Mouse (Mus musculus) neural tube, embryonic 14.5 days (tissue): ENCODE measurements around the gene 9930111J21Rik2. TPM values are rescaled to one million over a fixed set of nuclear protein-coding genes. Genes with fewer than 3 reads are reported as not detected.
"Not testable (repeated sequence)": the region's sequence is repeated elsewhere in the genome, so short reads cannot be mapped to it uniquely, and the experiment has no call there.

ENCODE experiments used
- ATAC-seq: fragments of 200-750 bp; cut with Nextera tagmentation; 2 replicates; pipeline ENCODE4 v1.8.0; 2017; ENCODE audit warnings: low read depth, mild to moderate bottlenecking, moderate TSS enrichment, moderate library complexity
- H3K27ac ChIP-seq: fragments of 300-500 bp; sonication (generic); 2 replicates; pipeline ENCODE4 v1.5.1; 2014; ENCODE audit warnings: low read depth, mild to moderate bottlenecking, control low read depth, low read length, moderate library complexity, mixed read lengths
- H3K27me3 ChIP-seq: fragments of 300-500 bp; sonication (generic); 2 replicates; pipeline ENCODE4 v1.6.1; 2014; ENCODE audit warnings: low read length; ENCODE audit not compliant: control insufficient read depth, insufficient read depth
- H3K36me3 ChIP-seq: fragments of 300-500 bp; sonication (generic); 2 replicates; pipeline ENCODE4 v1.6.1; 2014; ENCODE audit warnings: low read length, mixed read lengths; ENCODE audit not compliant: control insufficient read depth, insufficient read depth
- H3K4me1 ChIP-seq: fragments of 300-500 bp; sonication (generic); 2 replicates; pipeline ENCODE4 v1.6.1; 2014; ENCODE audit warnings: low read length; ENCODE audit not compliant: control insufficient read depth, insufficient read depth
- H3K4me2 ChIP-seq: fragments of 300-500 bp; sonication (generic); 2 replicates; pipeline ENCODE4 v1.6.1; 2014; ENCODE audit warnings: mild to moderate bottlenecking, low read depth, low read length, control low read depth
- H3K4me3 ChIP-seq: fragments of 300-500 bp; sonication (generic); 2 replicates; pipeline ENCODE4 v1.5.1; 2014; ENCODE audit warnings: low read depth, low read length, control low read depth, mixed read lengths
- H3K9ac ChIP-seq: fragments of 300-500 bp; sonication (generic); replicated peaks from 2 replicates; pipeline ENCODE4 v1.6.1; 2014; ENCODE audit warnings: low read depth, mild to moderate bottlenecking, control low read depth, low read length, mixed read lengths
- H3K9me3 ChIP-seq: fragments of 300-500 bp; sonication (generic); 2 replicates; pipeline ENCODE4 v1.6.1; 2016; ENCODE audit warnings: low read length; ENCODE audit not compliant: control insufficient read depth
- WGBS: fragments of 180-500 bp; shearing (Covaris S2); extraction: QIAGEN DNeasy Blood & Tissue Kit; methylation state at CpG from one replicate; pipeline ENCODE4 v1.1.7; 2014; 5-methylcytosine and 5-hydroxymethylcytosine counted together
- polyA plus RNA-seq: library from polyadenylated mRNA; unstranded; fragments of >200 nt; fragmentation: Nextera tagmentation; extraction: Ambion mirVana; gene quantifications from 2 replicates; pipeline ENCODE4 v1.2.1, GENCODE M21; 2014

9930111J21Rik2 gene
- polyA plus RNA-seq, 1 experiment from 2014 or later, result 0.27 TPM

DNA sequence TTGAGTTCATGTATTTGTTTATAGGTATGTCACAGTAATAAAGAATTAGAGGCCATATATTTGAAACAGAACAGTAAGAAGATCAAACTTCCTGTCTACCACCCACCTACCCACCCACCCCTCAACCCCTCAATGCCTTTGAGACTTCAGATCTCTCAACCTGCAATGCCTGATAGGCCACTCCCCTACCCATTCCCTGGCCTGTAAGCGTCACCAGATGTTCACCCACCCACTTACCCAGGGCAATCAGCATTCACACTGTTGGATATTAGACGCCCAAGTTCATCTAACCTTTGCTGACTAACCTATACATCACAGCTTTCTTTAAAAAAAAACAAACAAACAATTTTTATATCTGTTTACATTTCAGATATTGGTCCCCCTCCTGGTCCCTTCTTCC, 61.1 kb downstream of the 9930111J21Rik2 start:
- not testable (repeated sequence) for H3K4me2 ChIP-seq, H3K9ac ChIP-seq, H3K4me3 ChIP-seq, H3K9me3 ChIP-seq, ATAC-seq, H3K4me1 ChIP-seq, H3K27ac ChIP-seq, H3K27me3 ChIP-seq, H3K36me3 ChIP-seq
- 73% methylated on average over 2 of the region's 2 CpGs for WGBS

DNA sequence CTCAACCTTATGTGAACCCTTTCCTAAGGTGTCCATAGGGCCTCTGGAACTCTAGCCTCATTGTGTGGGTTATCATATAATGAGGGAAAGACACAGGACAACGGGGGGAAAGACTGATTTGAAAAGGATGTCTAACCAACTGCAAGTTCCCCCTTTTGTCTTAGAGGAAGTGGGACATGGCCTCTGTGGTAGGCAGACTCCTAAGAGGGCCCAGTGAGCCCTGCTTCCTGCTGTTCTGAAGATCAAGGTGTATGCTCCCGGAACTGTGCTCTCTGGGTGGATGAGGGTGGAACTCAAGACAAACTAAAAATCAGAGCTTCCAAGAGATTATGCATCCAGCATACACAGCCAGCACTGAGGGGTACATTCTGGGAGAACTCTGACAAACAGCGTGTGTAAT, 62.8 kb downstream of the 9930111J21Rik2 start:
- WGBS, result 77% methylated on average over 2 of the region's 3 CpGs
- not testable (repeated sequence) for H3K9me3 ChIP-seq, H3K4me2 ChIP-seq, H3K27ac ChIP-seq, H3K4me1 ChIP-seq, H3K9ac ChIP-seq, ATAC-seq, H3K27me3 ChIP-seq, H3K4me3 ChIP-seq, H3K36me3 ChIP-seq

GRCm38 (mm10) chr11:48982848-48983247, 68.2 kb downstream of the 9930111J21Rik2 start:
- H3K27ac ChIP-seq, H3K27me3 ChIP-seq, H3K4me1 ChIP-seq, H3K4me2 ChIP-seq, H3K9me3 ChIP-seq, ATAC-seq, H3K9ac ChIP-seq, H3K4me3 ChIP-seq, H3K36me3 ChIP-seq: not testable (repeated sequence)
- no CpG with 5 or more reads among the region's 3 CpGs for WGBS

DNA sequence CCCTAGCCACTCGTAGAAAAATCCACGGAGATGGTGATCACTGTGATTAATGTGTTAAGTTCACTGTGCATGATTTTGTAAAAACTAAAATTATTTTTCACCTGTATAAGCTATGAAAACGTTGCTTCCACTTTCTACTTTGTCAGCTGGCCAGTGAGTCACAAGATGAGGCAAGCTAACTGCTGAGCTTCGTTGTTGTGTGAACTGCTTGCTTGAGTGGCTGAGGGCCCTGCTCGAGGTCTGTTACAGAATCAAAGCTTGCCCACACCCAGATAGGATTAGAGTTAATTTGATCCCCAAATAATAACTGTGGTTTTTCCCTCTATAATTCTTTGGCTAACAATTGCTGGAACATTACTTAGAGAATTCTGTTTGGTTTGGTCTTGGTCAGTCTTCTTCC, 71.0 kb downstream of the 9930111J21Rik2 start:
- not testable (repeated sequence) for H3K4me3 ChIP-seq, H3K27ac ChIP-seq, H3K4me2 ChIP-seq, H3K4me1 ChIP-seq, H3K27me3 ChIP-seq, ATAC-seq, H3K9ac ChIP-seq, H3K9me3 ChIP-seq, H3K36me3 ChIP-seq
- WGBS, result no CpG with 5 or more reads among the region's 5 CpGs

DNA sequence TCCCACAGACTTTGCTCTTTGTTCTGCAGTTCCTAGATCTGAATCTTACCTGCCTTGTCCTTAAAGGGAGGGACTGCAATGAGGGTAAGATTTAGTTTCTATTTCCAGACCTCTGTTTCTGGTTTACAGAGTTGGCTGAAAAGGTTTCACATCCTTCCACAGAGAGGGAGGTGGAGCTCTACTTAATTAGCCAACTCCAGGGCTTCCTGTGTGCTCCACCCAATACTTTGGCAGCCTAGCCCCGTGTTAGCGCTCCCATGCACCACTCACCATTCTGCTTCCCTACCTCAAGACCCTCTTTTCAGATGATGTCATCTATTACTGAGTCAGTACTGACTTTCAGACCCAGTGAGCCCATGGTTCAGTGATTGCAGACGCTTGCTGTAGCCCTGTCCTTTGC, 71.8 kb downstream of the 9930111J21Rik2 start, which contains the start of gene 9930111J21Rik1:
TSS of gene 9930111J21Rik1 (minus strand) at position 148 of the 400 bp plus-strand sequence.
- not testable (repeated sequence) for H3K27me3 ChIP-seq, H3K36me3 ChIP-seq, H3K27ac ChIP-seq, H3K9me3 ChIP-seq, H3K4me2 ChIP-seq, H3K4me3 ChIP-seq, ATAC-seq, H3K4me1 ChIP-seq, H3K9ac ChIP-seq
- WGBS, result no CpG with 5 or more reads among the region's 3 CpGs

GRCm38 (mm10) chr11:48978240-48978939, 72.7 kb downstream of the 9930111J21Rik2 start, which contains the start of gene Olfr56:
TSS of gene Olfr56 (plus strand) at chr11:48978889.
- WGBS, result no CpG with 5 or more reads among the region's 1 CpGs
- not testable (repeated sequence) for H3K36me3 ChIP-seq, H3K27ac ChIP-seq, ATAC-seq, H3K4me2 ChIP-seq, H3K4me1 ChIP-seq, H3K27me3 ChIP-seq, H3K9me3 ChIP-seq, H3K9ac ChIP-seq, H3K4me3 ChIP-seq

- no CpG with 5 or more reads among the region's 1 CpGs for WGBS
- H3K36me3 ChIP-seq, H3K27me3 ChIP-seq, H3K9me3 ChIP-seq, H3K4me2 ChIP-seq, H3K9ac ChIP-seq, ATAC-seq, H3K27ac ChIP-seq, H3K4me3 ChIP-seq, H3K4me1 ChIP-seq: not testable (repeated sequence)
These were observed 76.4 kb downstream of the 9930111J21Rik2 start for GRCm38 (mm10) chr11:48974686-48975085.

Other genes with a start within 250 kb of the 9930111J21Rik2 start
- 5.1 and 5.6 TPM in 2 replicates for gene Trim41, start 233.9 kb downstream of the 9930111J21Rik2 start, polyA plus RNA-seq
- gene Trim7, start 225.1 kb downstream of the 9930111J21Rik2 start, polyA plus RNA-seq, result 1.5 and 2.0 TPM in 2 replicates
- 3.0 TPM in 2 replicates for gene Gm12184, start 224.6 kb downstream of the 9930111J21Rik2 start, polyA plus RNA-seq
- 3.1 and 3.6 TPM in 2 replicates for gene Irgm1, start 179.6 kb downstream of the 9930111J21Rik2 start, polyA plus RNA-seq
- 0.12 and 0.22 TPM in 2 replicates for gene Gm5431, start 149.0 kb downstream of the 9930111J21Rik2 start, polyA plus RNA-seq
- 1.4 and 1.6 TPM in 2 replicates for gene Psme2b, start 105.1 kb downstream of the 9930111J21Rik2 start, polyA plus RNA-seq
- gene Olfr56, start 72.4 kb downstream of the 9930111J21Rik2 start, polyA plus RNA-seq, result not detected in 2 replicates
- gene 9930111J21Rik1, start 71.8 kb downstream of the 9930111J21Rik2 start, polyA plus RNA-seq, result 0.46 TPM in 1 of 2 replicates, not detected in the other
- gene Gm12185, start 59.0 kb downstream of the 9930111J21Rik2 start, polyA plus RNA-seq, result not detected in 2 replicates
- gene Tgtp1, start 57.1 kb downstream of the 9930111J21Rik2 start, polyA plus RNA-seq, result not detected in 2 replicates
- gene Tgtp2, start 13.0 kb upstream of the 9930111J21Rik2 start, polyA plus RNA-seq, result not detected in 2 replicates
- 0.62 TPM in 1 of 2 replicates, not detected in the other for gene Ifi47, start 25.3 kb upstream of the 9930111J21Rik2 start, polyA plus RNA-seq
- gene Olfr1396, start 63.6 kb upstream of the 9930111J21Rik2 start, polyA plus RNA-seq, result not detected in 2 replicates
- gene Olfr1395, start 91.0 kb upstream of the 9930111J21Rik2 start, polyA plus RNA-seq, result not detected in 2 replicates
- gene Olfr1394, start 103.1 kb upstream of the 9930111J21Rik2 start, polyA plus RNA-seq, result not detected in 2 replicates
- gene Btnl9, start 135.9 kb upstream of the 9930111J21Rik2 start, polyA plus RNA-seq, result 0.17 and 0.23 TPM in 2 replicates
- 49.6 and 54.4 TPM in 2 replicates for gene Zfp62, start 152.1 kb upstream of the 9930111J21Rik2 start, polyA plus RNA-seq
- gene Mgat1, start 192.9 kb upstream of the 9930111J21Rik2 start, polyA plus RNA-seq, result 22.6 and 29.3 TPM in 2 replicates
- 0.09 TPM in 1 of 2 replicates, not detected in the other for gene Olfr1393, start 227.1 kb upstream of the 9930111J21Rik2 start, polyA plus RNA-seq
- gene Olfr1392, start 234.0 kb upstream of the 9930111J21Rik2 start, polyA plus RNA-seq, result not detected in 2 replicates